Mouse (Mus musculus): ENCODE results near the gene Mycl. TPM values are rescaled to one million over a fixed set of nuclear protein-coding genes. Genes with fewer than 3 reads are reported as not detected.
"Not testable (repeated sequence)": the region's sequence is repeated elsewhere in the genome, so short reads cannot be mapped to it uniquely, and the experiment has no call there.

Gene Mycl
- polyA plus RNA-seq, 1 experiment = 7.1 TPM

GRCm38 (mm10) chr4:123000617-123001342 is 5.3 kb downstream of the Mycl start:
- WGBS = 81% methylated on average over 17 of the region's 17 CpGs
- peaks cover 1% of the 10 kb centered on the region; the same call in 1 of the 2 replicates for H3K36me3 ChIP-seq (ENCODE audit: control insufficient read depth, insufficient read depth, low read length)
- 0 out of 2 replicates have a peak, but pooled peaks cover 3% of the 10 kb centered on the region for H3K4me1 ChIP-seq (ENCODE audit: control insufficient read depth, insufficient read depth, insufficient read length, low read length)
- TF ChIP-seq CTCF (IDR thresholded peaks at IDR 0.05; ENCODE audit: extremely low read depth, insufficient read length, insufficient replicate concordance, low read depth, low read length) = no peak
- TF ChIP-seq POLR2A (IDR thresholded peaks at IDR 0.05; ENCODE audit: low read depth, low read length) = no peak
- no peak overlapping the region for H3K4me3 ChIP-seq (ENCODE audit: low read depth, low read length)
- H3K27ac ChIP-seq (ENCODE audit: insufficient read depth, low read depth, low read length) = no peak overlapping the region
- peaks cover 3% of the 10 kb centered on the region; the same call in 1 of the 2 replicates for H3K27me3 ChIP-seq (ENCODE audit: control insufficient read depth, insufficient read depth, low read length)

- H3K27ac ChIP-seq (ENCODE audit: insufficient read depth, low read depth, low read length) = no peak overlapping the region
- no peaks in the 10 kb centered on the region for H3K4me1 ChIP-seq (ENCODE audit: control insufficient read depth, insufficient read depth, insufficient read length, low read length)
- H3K27me3 ChIP-seq (ENCODE audit: control insufficient read depth, insufficient read depth, low read length) = no peaks in the 10 kb centered on the region
- no peak overlapping the region for H3K4me3 ChIP-seq (ENCODE audit: low read depth, low read length)
- 18% methylated on average over 15 of the region's 15 CpGs for WGBS
- TF ChIP-seq POLR2A (IDR thresholded peaks at IDR 0.05; ENCODE audit: low read depth, low read length) (no peak), CTCF (IDR thresholded peaks at IDR 0.05; ENCODE audit: extremely low read depth, insufficient read length, insufficient replicate concordance, low read depth, low read length) (no peak)
- H3K36me3 ChIP-seq (ENCODE audit: control insufficient read depth, insufficient read depth, low read length) = no peaks in the 10 kb centered on the region
These were observed 9.9 kb downstream of the Mycl start for GRCm38 (mm10) chr4:123005054-123005966.

- H3K4me3 ChIP-seq (ENCODE audit: low read depth, low read length); H3K4me1 ChIP-seq (ENCODE audit: control insufficient read depth, insufficient read depth, insufficient read length, low read length); H3K27ac ChIP-seq (ENCODE audit: insufficient read depth, low read depth, low read length); H3K27me3 ChIP-seq (ENCODE audit: control insufficient read depth, insufficient read depth, low read length); H3K36me3 ChIP-seq (ENCODE audit: control insufficient read depth, insufficient read depth, low read length): not testable (repeated sequence)
- 91% methylated on average over 4 of the region's 4 CpGs for WGBS
These were observed 17.0 kb downstream of the Mycl start for GRCm38 (mm10) chr4:123012501-123012900.

- 64% methylated on average over 5 of the region's 5 CpGs for WGBS
- TF ChIP-seq CTCF (IDR thresholded peaks at IDR 0.05; ENCODE audit: extremely low read depth, insufficient read length, insufficient replicate concordance, low read depth, low read length) = no peak
- no peak for TF ChIP-seq POLR2A (IDR thresholded peaks at IDR 0.05; ENCODE audit: low read depth, low read length)
- no peak overlapping the region for H3K27ac ChIP-seq (ENCODE audit: insufficient read depth, low read depth, low read length)
- H3K4me3 ChIP-seq (ENCODE audit: low read depth, low read length) = no peak overlapping the region
- H3K4me1 ChIP-seq (ENCODE audit: control insufficient read depth, insufficient read depth, insufficient read length, low read length) = peaks cover 4% of the 10 kb centered on the region
- H3K27me3 ChIP-seq (ENCODE audit: control insufficient read depth, insufficient read depth, low read length) = no peaks in the 10 kb centered on the region
- no peaks in the 10 kb centered on the region for H3K36me3 ChIP-seq (ENCODE audit: control insufficient read depth, insufficient read depth, low read length)
These were observed 18.0 kb downstream of the Mycl start for GRCm38 (mm10) chr4:123013346-123013945.

- Histone ChIP-seq H3K27ac (ENCODE audit: insufficient read depth, low read depth, low read length) (no peak overlapping the region), H3K27me3 (ENCODE audit: control insufficient read depth, insufficient read depth, low read length) (no peaks in the 10 kb centered on the region), H3K4me1 (ENCODE audit: control insufficient read depth, insufficient read depth, insufficient read length, low read length) (peaks cover 5% of the 10 kb centered on the region), H3K4me3 (ENCODE audit: low read depth, low read length) (no peak overlapping the region), H3K36me3 (ENCODE audit: control insufficient read depth, insufficient read depth, low read length) (no peaks in the 10 kb centered on the region)
- TF ChIP-seq CTCF (IDR thresholded peaks at IDR 0.05; ENCODE audit: extremely low read depth, insufficient read length, insufficient replicate concordance, low read depth, low read length) (no peak), POLR2A (IDR thresholded peaks at IDR 0.05; ENCODE audit: low read depth, low read length) (no peak)
- WGBS = 53% methylated on average over 3 of the region's 3 CpGs
These were observed 18.5 kb downstream of the Mycl start for GRCm38 (mm10) chr4:123013949-123014406.

GRCm38 (mm10) chr4:123014501-123015282 is 19.2 kb downstream of the Mycl start:
- Histone ChIP-seq H3K4me1 (ENCODE audit: control insufficient read depth, insufficient read depth, insufficient read length, low read length) (peaks cover 5% of the 10 kb centered on the region), H3K27me3 (ENCODE audit: control insufficient read depth, insufficient read depth, low read length) (no peaks in the 10 kb centered on the region), H3K36me3 (ENCODE audit: control insufficient read depth, insufficient read depth, low read length) (no peaks in the 10 kb centered on the region), H3K27ac (ENCODE audit: insufficient read depth, low read depth, low read length) (no peak overlapping the region), H3K4me3 (ENCODE audit: low read depth, low read length) (no peak overlapping the region)
- TF ChIP-seq POLR2A (IDR thresholded peaks at IDR 0.05; ENCODE audit: low read depth, low read length) (no peak), CTCF (IDR thresholded peaks at IDR 0.05; ENCODE audit: extremely low read depth, insufficient read length, insufficient replicate concordance, low read depth, low read length) (no peak)
- 57% methylated on average over 7 of the region's 7 CpGs for WGBS
